Mouse (Mus musculus) kidney, adult 2 months (tissue): ENCODE measurements around the gene Mvk.

Experiments
- CTCF ChIP-seq: fragments of 200-500 bp; conservative IDR thresholded peaks from 2 replicates; pipeline ENCODE4 v1.5.1; 2011; ENCODE audit warnings: low read depth, mild to moderate bottlenecking, control low read depth, low read length, moderate library complexity, mixed read lengths; ENCODE audit not compliant: insufficient read depth, insufficient read length
- POLR2A ChIP-seq: fragments of 200-500 bp; IDR thresholded peaks from one replicate; pipeline ENCODE4 v1.6.1; 2011; ENCODE audit warnings: low read depth, low read length, control low read depth

GRCm38 (mm10) chr5:114413067-114413735 is 30.9 kb upstream of the Mvk start:
- no peak for TF ChIP-seq POLR2A
- no peak for TF ChIP-seq CTCF
